Mouse (Mus musculus) forebrain, embryonic 14.5 days (tissue): ENCODE data around the gene Nfatc3. TPM values are rescaled to one million over a fixed set of nuclear protein-coding genes. Genes with fewer than 3 reads are reported as not detected.

Source experiments
- ATAC-seq: fragments of 200-750 bp; cut with Nextera tagmentation; 2 replicates; pipeline ENCODE4 v1.8.0; 2017; ENCODE audit warnings: mild to moderate bottlenecking, moderate library complexity
- DNase-seq: peaks from one replicate; pipeline ENCODE4 v3.0.0-alpha.2; 2015; ENCODE audit warnings: low spot score
- H3K27ac ChIP-seq: fragments of 300-500 bp; sonication (generic); 2 replicates; pipeline ENCODE4 v1.5.1; 2014; ENCODE audit warnings: low read depth, mild to moderate bottlenecking, control low read depth, low read length, moderate library complexity
- H3K27me3 ChIP-seq: fragments of 300-500 bp; sonication (generic); replicated peaks from 2 replicates; pipeline ENCODE4 v1.6.1; 2014; ENCODE audit warnings: low read length, control low read depth, mixed read lengths; ENCODE audit not compliant: control insufficient read depth, insufficient read depth
- H3K36me3 ChIP-seq: fragments of 300-500 bp; sonication (generic); 2 replicates; pipeline ENCODE4 v1.6.1; 2014; ENCODE audit warnings: low read length, control low read depth; ENCODE audit not compliant: control insufficient read depth, insufficient read depth
- H3K4me1 ChIP-seq: fragments of 300-500 bp; sonication (generic); 2 replicates; pipeline ENCODE4 v1.6.1; 2014; ENCODE audit warnings: antibody characterized with exemption, low read length, control low read depth; ENCODE audit not compliant: control insufficient read depth, insufficient read depth
- H3K4me2 ChIP-seq: fragments of 300-500 bp; sonication (generic); 2 replicates; pipeline ENCODE4 v1.6.1; 2014; ENCODE audit warnings: mild to moderate bottlenecking, control low read depth, low read length
- H3K4me3 ChIP-seq: fragments of 300-500 bp; sonication (generic); 2 replicates; pipeline ENCODE4 v1.5.1; 2014; ENCODE audit warnings: low read depth, low read length, control low read depth
- H3K9ac ChIP-seq: fragments of 300-500 bp; sonication (generic); 2 replicates; pipeline ENCODE4 v1.6.1; 2014; ENCODE audit warnings: mild to moderate bottlenecking, low read length, control low read depth, moderate library complexity
- H3K9me3 ChIP-seq: fragments of 300-500 bp; sonication (generic); replicated peaks from 2 replicates; pipeline ENCODE4 v1.6.1; 2016; ENCODE audit warnings: low read length, control low read depth, mixed read lengths; ENCODE audit not compliant: control insufficient read depth
- WGBS: fragments of 180-500 bp; shearing (Covaris S2); extraction: QIAGEN DNeasy Blood & Tissue Kit; methylation state at CpG from one replicate; pipeline ENCODE4 v1.1.7; 2014; 5-methylcytosine and 5-hydroxymethylcytosine counted together
- polyA plus RNA-seq: library from polyadenylated mRNA; unstranded; fragments of >200 nt; fragmentation: Nextera tagmentation; extraction: Ambion mirVana; gene quantifications from 2 replicates; pipeline ENCODE4 v1.2.1, GENCODE M21; 2014

The Nfatc3 gene
- polyA plus RNA-seq, 1 experiment from 2014 or later = 2.6 TPM

- DNase-seq = no peak
- WGBS = 80% methylated on average over 9 of the region's 9 CpGs
- Histone ChIP-seq H3K36me3 (peaks cover 14% of the 10 kb centered on the region), H3K4me3 (peak overlapping the region; percentile 81), H3K27me3 (no peaks in the 10 kb centered on the region), H3K27ac (no peak overlapping the region), H3K4me2 (peak overlapping the region; percentile 74), H3K4me1 (peaks cover 6% of the 10 kb centered on the region), H3K9me3 (no peaks in the 10 kb centered on the region), H3K9ac (peak overlapping the region; percentile 78; the same call in 1 of the 2 replicates)
- ATAC-seq = no peak
Observed at GRCm38 (mm10) chr8:106151041-106151440, 92.4 kb downstream of the Nfatc3 start.

- no peaks in the 10 kb centered on the region for H3K9me3 ChIP-seq
- no peaks in the 10 kb centered on the region for H3K27me3 ChIP-seq
- H3K9ac ChIP-seq = no peak overlapping the region
- no peak overlapping the region for H3K27ac ChIP-seq
- H3K4me3 ChIP-seq = no peak overlapping the region
- H3K4me1 ChIP-seq = peaks cover 6% of the 10 kb centered on the region
- no peak overlapping the region for H3K4me2 ChIP-seq
- ATAC-seq (no peak), DNase-seq (no peak)
- H3K36me3 ChIP-seq = peaks cover 19% of the 10 kb centered on the region
- WGBS = 85% methylated on average over 4 of the region's 4 CpGs
Observed at GRCm38 (mm10) chr8:106152876-106153275, 94.2 kb downstream of the Nfatc3 start.

- no peak for ATAC-seq
- Histone ChIP-seq H3K36me3 (peaks cover 50% of the 10 kb centered on the region), H3K9ac (no peak overlapping the region), H3K9me3 (no peaks in the 10 kb centered on the region), H3K27ac (no peak overlapping the region), H3K4me3 (no peak overlapping the region), H3K4me1 (no peaks in the 10 kb centered on the region), H3K4me2 (no peak overlapping the region), H3K27me3 (no peaks in the 10 kb centered on the region)
- WGBS = 100% methylated on average over 1 of the region's 1 CpGs
- no peak for DNase-seq
Observed at GRCm38 (mm10) chr8:106157419-106157818, 98.8 kb downstream of the Nfatc3 start.

- 90% methylated on average over 10 of the region's 10 CpGs for WGBS
- H3K4me2 ChIP-seq = no peak overlapping the region
- no peaks in the 10 kb centered on the region for H3K9me3 ChIP-seq
- no peak overlapping the region for H3K9ac ChIP-seq
- H3K4me3 ChIP-seq = no peak overlapping the region
- H3K27ac ChIP-seq = no peak overlapping the region
- no peaks in the 10 kb centered on the region for H3K27me3 ChIP-seq
- no peak for ATAC-seq
- H3K36me3 ChIP-seq = peaks cover 59% of the 10 kb centered on the region
- no peak for DNase-seq
- no peaks in the 10 kb centered on the region for H3K4me1 ChIP-seq
Observed at GRCm38 (mm10) chr8:106158381-106158780, 99.7 kb downstream of the Nfatc3 start.

- no peak for DNase-seq
- Histone ChIP-seq H3K9ac (no peak overlapping the region), H3K4me3 (no peak overlapping the region), H3K27ac (no peak overlapping the region), H3K27me3 (no peaks in the 10 kb centered on the region), H3K4me2 (no peak overlapping the region), H3K4me1 (no peaks in the 10 kb centered on the region), H3K36me3 (peaks cover 69% of the 10 kb centered on the region), H3K9me3 (no peaks in the 10 kb centered on the region)
- ATAC-seq = no peak
- 87% methylated on average over 6 of the region's 6 CpGs for WGBS
Observed at GRCm38 (mm10) chr8:106159876-106160275, 101.2 kb downstream of the Nfatc3 start.

- no peaks in the 10 kb centered on the region for H3K4me1 ChIP-seq
- no peaks in the 10 kb centered on the region for H3K27me3 ChIP-seq
- H3K4me3 ChIP-seq = no peak overlapping the region
- no peaks in the 10 kb centered on the region for H3K9me3 ChIP-seq
- WGBS = 93% methylated on average over 9 of the region's 9 CpGs
- ATAC-seq (no peak), DNase-seq (no peak)
- peaks cover 52% of the 10 kb centered on the region for H3K36me3 ChIP-seq
- no peak overlapping the region for H3K27ac ChIP-seq
- H3K4me2 ChIP-seq = no peak overlapping the region
- no peak overlapping the region for H3K9ac ChIP-seq
Observed at GRCm38 (mm10) chr8:106163251-106163650, 104.6 kb downstream of the Nfatc3 start.

- Histone ChIP-seq H3K36me3 (peaks cover 42% of the 10 kb centered on the region), H3K27ac (no peak overlapping the region), H3K4me3 (no peak overlapping the region), H3K4me1 (peaks cover 5% of the 10 kb centered on the region; the same call in 1 of the 2 replicates), H3K4me2 (no peak overlapping the region), H3K27me3 (no peaks in the 10 kb centered on the region), H3K9ac (no peak overlapping the region), H3K9me3 (no peaks in the 10 kb centered on the region)
- DNase-seq (peak; percentile 73), ATAC-seq (no peak)
- 40% methylated on average over 4 of the region's 4 CpGs for WGBS
Observed at GRCm38 (mm10) chr8:106165460-106165859, 106.8 kb downstream of the Nfatc3 start.

- Histone ChIP-seq H3K27me3 (no peaks in the 10 kb centered on the region), H3K27ac (peak within 1 kb of the TSS; percentile 90), H3K9me3 (no peaks in the 10 kb centered on the region), H3K9ac (peak within 1 kb of the TSS; percentile 93), H3K36me3 (peaks cover 12% of the 10 kb centered on the region), H3K4me3 (peak within 1 kb of the TSS; percentile 81), H3K4me2 (peak within 1 kb of the TSS; percentile 91), H3K4me1 (peaks cover 5% of the 10 kb centered on the region; the same call in 1 of the 2 replicates)
- under 1% methylated on average over 59 of the region's 59 CpGs for WGBS
- DNase-seq = peak; percentile 89
- peak; percentile 93 for ATAC-seq
Observed at GRCm38 (mm10) chr8:106168356-106169016, 109.8 kb downstream of the Nfatc3 start, which contains the start of gene Slc7a6. Gene Slc7a6 (plus strand): TSS chr8:106168857.
